Mouse (Mus musculus) forebrain, embryonic 14.5 days (tissue): Measurements from ENCODE around the gene Myo9a. TPM values are rescaled to one million over a fixed set of nuclear protein-coding genes. Genes with fewer than 3 reads are reported as not detected.

Experiments used
- ATAC-seq: fragments of 200-750 bp; cut with Nextera tagmentation; 2 replicates; pipeline ENCODE4 v1.8.0; 2017; ENCODE audit warnings: mild to moderate bottlenecking, moderate library complexity
- DNase-seq: peaks from one replicate; pipeline ENCODE4 v3.0.0-alpha.2; 2015; ENCODE audit warnings: low spot score
- H3K27ac ChIP-seq: fragments of 300-500 bp; sonication (generic); 2 replicates; pipeline ENCODE4 v1.5.1; 2014; ENCODE audit warnings: low read depth, mild to moderate bottlenecking, control low read depth, low read length, moderate library complexity
- H3K27me3 ChIP-seq: fragments of 300-500 bp; sonication (generic); replicated peaks from 2 replicates; pipeline ENCODE4 v1.6.1; 2014; ENCODE audit warnings: low read length, control low read depth, mixed read lengths; ENCODE audit not compliant: control insufficient read depth, insufficient read depth
- H3K36me3 ChIP-seq: fragments of 300-500 bp; sonication (generic); 2 replicates; pipeline ENCODE4 v1.6.1; 2014; ENCODE audit warnings: low read length, control low read depth; ENCODE audit not compliant: control insufficient read depth, insufficient read depth
- H3K4me1 ChIP-seq: fragments of 300-500 bp; sonication (generic); 2 replicates; pipeline ENCODE4 v1.6.1; 2014; ENCODE audit warnings: antibody characterized with exemption, low read length, control low read depth; ENCODE audit not compliant: control insufficient read depth, insufficient read depth
- H3K4me2 ChIP-seq: fragments of 300-500 bp; sonication (generic); 2 replicates; pipeline ENCODE4 v1.6.1; 2014; ENCODE audit warnings: mild to moderate bottlenecking, control low read depth, low read length
- H3K4me3 ChIP-seq: fragments of 300-500 bp; sonication (generic); 2 replicates; pipeline ENCODE4 v1.5.1; 2014; ENCODE audit warnings: low read depth, low read length, control low read depth
- H3K9ac ChIP-seq: fragments of 300-500 bp; sonication (generic); 2 replicates; pipeline ENCODE4 v1.6.1; 2014; ENCODE audit warnings: mild to moderate bottlenecking, low read length, control low read depth, moderate library complexity
- H3K9me3 ChIP-seq: fragments of 300-500 bp; sonication (generic); replicated peaks from 2 replicates; pipeline ENCODE4 v1.6.1; 2016; ENCODE audit warnings: low read length, control low read depth, mixed read lengths; ENCODE audit not compliant: control insufficient read depth
- WGBS: fragments of 180-500 bp; shearing (Covaris S2); extraction: QIAGEN DNeasy Blood & Tissue Kit; methylation state at CpG from one replicate; pipeline ENCODE4 v1.1.7; 2014; 5-methylcytosine and 5-hydroxymethylcytosine counted together
- polyA plus RNA-seq: library from polyadenylated mRNA; unstranded; fragments of >200 nt; fragmentation: Nextera tagmentation; extraction: Ambion mirVana; gene quantifications from 2 replicates; pipeline ENCODE4 v1.2.1, GENCODE M21; 2014

Myo9a gene
- 18.8 and 21.9 TPM in 2 replicates for polyA plus RNA-seq

DNA sequence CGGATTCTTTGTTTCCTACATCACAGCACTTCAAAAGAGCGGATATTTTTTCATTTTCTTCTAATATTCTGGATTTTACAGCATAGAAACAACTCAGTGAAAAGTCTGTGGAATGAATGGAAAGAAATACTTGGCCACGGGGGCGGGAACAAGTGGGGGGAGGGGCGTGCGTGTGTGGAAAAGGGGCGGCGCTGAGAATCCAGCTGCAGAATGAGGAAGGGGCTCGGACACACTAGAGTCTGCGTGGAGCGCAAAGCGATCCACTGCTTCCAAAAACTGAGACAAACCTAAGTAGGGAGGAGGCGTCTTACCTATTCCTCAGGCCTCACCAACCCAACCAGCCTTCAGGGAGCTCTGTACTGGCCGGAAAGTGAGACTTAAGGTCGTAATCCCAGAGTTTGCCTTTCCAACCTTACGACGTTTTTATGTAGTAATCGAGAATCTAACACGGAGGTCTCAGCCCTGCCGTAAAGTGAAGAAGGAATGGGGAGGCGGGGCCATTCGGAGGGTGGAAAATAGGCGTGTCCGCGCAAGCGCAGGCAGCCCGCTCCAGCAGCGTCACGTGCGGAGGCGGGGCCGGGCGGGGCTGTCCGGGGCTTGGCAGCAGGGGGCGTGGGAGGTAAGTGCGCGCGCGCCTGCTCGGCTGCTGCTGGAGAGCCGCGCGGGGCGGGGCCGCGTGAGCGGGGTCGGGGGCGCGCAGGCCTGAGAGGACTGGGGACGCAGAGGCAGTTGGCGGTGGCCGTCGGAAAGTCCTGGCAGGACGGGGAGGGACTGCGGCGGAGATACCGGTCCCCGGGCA is at the start of gene Myo9a, which contains the start of gene Senp8:
Gene Myo9a, plus strand, starts transcription at position 630 of the 799 bp plus-strand sequence.
Gene Senp8, minus strand, starts transcription at position 444 of the 799 bp plus-strand sequence.
- peak within 1 kb of the TSS; percentile 89 for H3K9ac ChIP-seq

GRCm38 (mm10) chr9:59701094-59701493 is 49.6 kb upstream of the Myo9a start:
- DNase-seq (no peak), ATAC-seq (no peak)
- no peaks in the 10 kb centered on the region for H3K9me3 ChIP-seq
- no peak overlapping the region for H3K9ac ChIP-seq
- H3K4me3 ChIP-seq: no peak overlapping the region
- no peak overlapping the region for H3K27ac ChIP-seq
- no peak overlapping the region for H3K4me2 ChIP-seq
- H3K4me1 ChIP-seq: no peaks in the 10 kb centered on the region
- WGBS: 69% methylated on average over 7 of the region's 7 CpGs
- no peaks in the 10 kb centered on the region for H3K36me3 ChIP-seq
- no peaks in the 10 kb centered on the region for H3K27me3 ChIP-seq

More for the DNA sequence above, at the start of gene Myo9a, which contains the start of gene Senp8:
- DNase-seq (peak; percentile 99), ATAC-seq (peak; percentile 94)
- H3K4me2 ChIP-seq: peak within 1 kb of the TSS; percentile 79
- 1% methylated on average over 59 of the region's 59 CpGs for WGBS
- peak within 1 kb of the TSS; percentile 90 for H3K4me3 ChIP-seq
- peak within 1 kb of the TSS; percentile 90 for H3K27ac ChIP-seq
- no peaks in the 10 kb centered on the region for H3K9me3 ChIP-seq
- no peaks in the 10 kb centered on the region for H3K27me3 ChIP-seq
- peaks cover 6% of the 10 kb centered on the region; the same call in 1 of the 2 replicates for H3K4me1 ChIP-seq
- H3K36me3 ChIP-seq: no peaks in the 10 kb centered on the region

DNA sequence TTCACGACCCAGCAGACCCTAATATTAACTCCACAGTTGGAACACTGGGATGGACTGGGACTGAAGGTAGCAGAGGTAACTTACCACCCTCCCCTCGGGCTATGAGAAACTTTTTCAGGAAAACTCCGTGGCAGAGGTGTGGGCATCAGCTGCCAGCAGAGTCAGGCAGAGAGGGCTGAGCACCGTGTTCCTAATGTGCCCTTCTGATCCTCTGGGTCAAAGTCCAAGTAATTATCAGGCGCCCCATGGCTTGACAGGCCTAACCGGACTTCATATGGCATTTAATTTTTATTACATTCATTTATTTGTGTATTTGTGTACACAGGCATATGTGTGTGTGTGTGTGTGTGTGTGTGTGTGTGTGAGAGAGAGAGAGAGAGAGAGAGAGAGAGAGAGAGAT is 47.6 kb upstream of the Myo9a start:
- DNase-seq (no peak), ATAC-seq (no peak)
- no peaks in the 10 kb centered on the region for H3K9me3 ChIP-seq
- H3K4me2 ChIP-seq: no peak overlapping the region
- no peak overlapping the region for H3K9ac ChIP-seq
- no peaks in the 10 kb centered on the region for H3K4me1 ChIP-seq
- 82% methylated on average over 6 of the region's 6 CpGs for WGBS
- no peaks in the 10 kb centered on the region for H3K27me3 ChIP-seq
- H3K4me3 ChIP-seq: no peak overlapping the region
- H3K36me3 ChIP-seq: no peaks in the 10 kb centered on the region
- no peak overlapping the region for H3K27ac ChIP-seq

DNA sequence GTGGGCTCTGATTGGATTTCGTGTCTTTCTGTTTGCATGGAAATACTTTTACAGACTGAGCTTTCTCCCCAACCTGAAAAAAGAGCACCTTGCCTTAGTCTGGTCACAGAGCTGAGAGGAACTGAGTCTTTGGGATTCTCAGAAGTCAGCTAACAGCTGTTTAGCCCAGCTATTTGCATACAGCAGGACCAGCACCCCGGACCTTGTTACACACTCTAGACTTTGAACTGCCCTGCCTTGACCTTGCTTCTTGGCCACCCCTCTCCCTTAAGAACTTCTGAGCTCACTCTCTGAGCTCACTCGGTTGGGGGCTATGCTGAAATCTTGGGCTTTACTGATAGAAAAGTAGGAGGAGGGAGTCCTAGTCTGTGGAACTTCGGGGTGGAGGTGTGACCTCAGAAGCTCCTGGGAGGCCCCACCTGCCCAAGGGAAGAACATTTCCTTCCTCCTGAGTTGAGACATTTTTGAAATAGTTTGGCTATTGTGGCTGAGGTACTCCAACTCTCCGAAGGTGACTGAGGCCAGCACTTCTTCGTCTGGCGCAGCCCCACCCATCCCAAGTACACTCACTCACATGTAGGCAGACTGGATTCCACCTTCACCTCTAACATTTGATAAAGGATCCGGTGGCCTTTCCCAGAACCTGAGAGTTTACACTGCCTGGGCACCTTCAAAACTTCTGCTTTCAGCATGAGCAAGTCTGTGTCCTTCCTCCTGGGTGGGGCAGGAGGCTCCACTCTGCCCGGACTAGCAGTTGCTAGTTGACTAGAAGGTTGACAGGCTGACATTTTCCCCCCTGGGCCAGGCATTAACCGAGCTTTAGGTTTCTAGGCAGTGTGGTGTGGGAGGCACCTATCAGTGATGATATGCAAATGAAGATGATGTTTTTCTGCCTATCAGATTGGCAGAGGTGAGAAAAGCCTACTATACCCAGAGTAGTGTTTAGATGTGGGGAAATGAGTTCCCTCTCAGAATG is 43.6 kb upstream of the Myo9a start:
- Histone ChIP-seq H3K4me2 (no peak overlapping the region), H3K4me3 (no peak overlapping the region), H3K9ac (no peak overlapping the region), H3K36me3 (no peaks in the 10 kb centered on the region), H3K9me3 (no peaks in the 10 kb centered on the region), H3K27me3 (no peaks in the 10 kb centered on the region), H3K27ac (no peak overlapping the region), H3K4me1 (no peaks in the 10 kb centered on the region)
- ATAC-seq (no peak), DNase-seq (no peak)
- WGBS: 67% methylated on average over 10 of the region's 10 CpGs

DNA sequence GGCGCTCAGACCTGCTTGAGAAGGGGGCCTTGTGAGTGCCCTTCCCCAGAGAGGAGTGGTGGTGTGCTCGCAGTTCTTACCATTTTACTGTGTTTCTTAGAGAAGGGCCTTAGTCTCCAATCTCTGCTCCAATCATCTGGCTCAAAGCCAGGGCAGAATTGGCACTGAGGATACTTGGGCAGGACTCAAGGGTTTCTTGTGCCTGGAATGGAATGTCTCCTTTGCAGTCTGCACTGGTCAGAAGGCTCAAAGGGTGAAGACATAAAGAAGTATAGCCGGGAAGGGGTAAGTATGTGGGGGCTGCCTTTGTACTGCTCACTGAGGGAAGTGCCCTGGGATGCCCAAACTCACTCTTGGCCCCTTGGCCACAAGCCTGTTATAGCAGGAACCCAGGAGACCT is 41.5 kb upstream of the Myo9a start:
- H3K4me3 ChIP-seq: no peak overlapping the region
- H3K9me3 ChIP-seq: no peaks in the 10 kb centered on the region
- no peaks in the 10 kb centered on the region for H3K27me3 ChIP-seq
- 81% methylated on average over 3 of the region's 3 CpGs for WGBS
- H3K4me2 ChIP-seq: no peak overlapping the region
- H3K9ac ChIP-seq: no peak overlapping the region
- H3K4me1 ChIP-seq: no peaks in the 10 kb centered on the region
- ATAC-seq: no peak
- DNase-seq: no peak
- H3K27ac ChIP-seq: no peak overlapping the region
- H3K36me3 ChIP-seq: no peaks in the 10 kb centered on the region

GRCm38 (mm10) chr9:59716275-59716898 is 34.3 kb upstream of the Myo9a start:
- 81% methylated on average over 7 of the region's 7 CpGs for WGBS
- no peak for DNase-seq

DNA sequence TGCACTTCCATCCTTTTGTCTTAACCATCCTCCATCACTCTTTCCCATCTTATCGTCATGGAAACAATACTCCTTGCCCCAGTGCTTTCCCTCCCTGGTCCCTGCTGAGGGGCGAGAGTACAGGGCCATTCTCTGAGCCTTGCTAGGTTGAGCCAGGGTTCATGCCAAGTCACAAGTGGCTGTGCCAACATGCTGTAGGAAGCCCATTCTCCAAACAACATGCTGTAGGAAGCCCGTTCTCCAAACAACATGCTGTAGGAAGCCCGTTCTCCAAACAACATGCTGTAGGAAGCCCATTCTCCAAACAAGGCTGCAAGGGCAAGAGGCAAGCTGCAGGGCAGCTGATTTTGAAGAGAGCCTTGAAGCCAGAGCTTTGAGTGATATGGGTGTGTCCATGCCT is 32.5 kb upstream of the Myo9a start:
- no peaks in the 10 kb centered on the region for H3K27me3 ChIP-seq
- H3K4me1 ChIP-seq: peaks cover under 1% of the 10 kb centered on the region
- H3K4me2 ChIP-seq: no peak overlapping the region
- H3K4me3 ChIP-seq: no peak overlapping the region
- no peak for DNase-seq
- H3K27ac ChIP-seq: no peak overlapping the region
- WGBS: 87% methylated on average over 4 of the region's 4 CpGs
- H3K9me3 ChIP-seq: no peaks in the 10 kb centered on the region
- no peak for ATAC-seq
- no peaks in the 10 kb centered on the region for H3K36me3 ChIP-seq
- H3K9ac ChIP-seq: no peak overlapping the region

More at GRCm38 (mm10) chr9:59716275-59716898, 34.3 kb upstream of the Myo9a start:
- ATAC-seq: no peak
- H3K9me3 ChIP-seq: no peaks in the 10 kb centered on the region
- H3K4me1 ChIP-seq: no peaks in the 10 kb centered on the region
- H3K27ac ChIP-seq: no peak overlapping the region
- H3K4me2 ChIP-seq: no peak overlapping the region
- no peaks in the 10 kb centered on the region for H3K27me3 ChIP-seq
- no peak overlapping the region for H3K4me3 ChIP-seq
- H3K36me3 ChIP-seq: no peaks in the 10 kb centered on the region
- H3K9ac ChIP-seq: no peak overlapping the region

GRCm38 (mm10) chr9:59721144-59721543 is 29.6 kb upstream of the Myo9a start:
- ATAC-seq (no peak), DNase-seq (no peak)
- H3K4me2 ChIP-seq: no peak overlapping the region
- H3K27ac ChIP-seq: no peak overlapping the region
- no peaks in the 10 kb centered on the region for H3K36me3 ChIP-seq
- peaks cover 11% of the 10 kb centered on the region for H3K4me1 ChIP-seq
- no peak overlapping the region for H3K4me3 ChIP-seq
- no peaks in the 10 kb centered on the region for H3K9me3 ChIP-seq
- no peak overlapping the region for H3K9ac ChIP-seq
- no peaks in the 10 kb centered on the region for H3K27me3 ChIP-seq
- 90% methylated on average over 5 of the region's 5 CpGs for WGBS
